Mouse (Mus musculus): Measurements from ENCODE around the gene Spesp1.

DNA sequence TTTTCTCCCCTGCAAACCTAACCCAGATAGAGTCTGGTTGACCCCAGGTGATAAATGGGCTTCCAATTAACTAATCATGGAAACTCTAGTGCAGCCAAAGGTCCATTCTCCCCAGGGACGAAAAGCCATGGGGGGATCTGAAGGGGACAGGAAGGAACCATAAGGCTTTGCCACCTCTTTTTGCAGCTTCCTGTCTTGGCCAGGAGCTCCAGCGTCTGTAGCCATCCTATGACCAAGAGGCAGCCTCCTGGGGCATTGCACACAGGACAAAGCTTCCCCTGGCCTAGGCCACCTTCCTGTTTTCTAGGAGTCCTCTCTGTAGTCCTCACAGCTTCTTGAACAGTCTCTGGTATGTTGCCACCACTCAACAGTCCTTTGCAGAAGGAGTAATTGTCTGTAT is 46.5 kb downstream of the Spesp1 start:
- TF ChIP-seq GATA1 (IDR thresholded peaks at IDR 0.05; ENCODE audit: borderline replicate concordance, low read length) (no peak), FLI1 (IDR thresholded peaks at IDR 0.05; ENCODE audit: low read length) (no peak)

All from megakaryocyte, embryonic 14.5 days (primary cell).